Mouse (Mus musculus): ENCODE data around the gene Sap30bp. TPM values are rescaled to one million over a fixed set of nuclear protein-coding genes. Genes with fewer than 3 reads are reported as not detected.

Sap30bp gene
- total RNA-seq, 2 experiments from 2014 or later: 25.1 to 25.7 TPM

DNA sequence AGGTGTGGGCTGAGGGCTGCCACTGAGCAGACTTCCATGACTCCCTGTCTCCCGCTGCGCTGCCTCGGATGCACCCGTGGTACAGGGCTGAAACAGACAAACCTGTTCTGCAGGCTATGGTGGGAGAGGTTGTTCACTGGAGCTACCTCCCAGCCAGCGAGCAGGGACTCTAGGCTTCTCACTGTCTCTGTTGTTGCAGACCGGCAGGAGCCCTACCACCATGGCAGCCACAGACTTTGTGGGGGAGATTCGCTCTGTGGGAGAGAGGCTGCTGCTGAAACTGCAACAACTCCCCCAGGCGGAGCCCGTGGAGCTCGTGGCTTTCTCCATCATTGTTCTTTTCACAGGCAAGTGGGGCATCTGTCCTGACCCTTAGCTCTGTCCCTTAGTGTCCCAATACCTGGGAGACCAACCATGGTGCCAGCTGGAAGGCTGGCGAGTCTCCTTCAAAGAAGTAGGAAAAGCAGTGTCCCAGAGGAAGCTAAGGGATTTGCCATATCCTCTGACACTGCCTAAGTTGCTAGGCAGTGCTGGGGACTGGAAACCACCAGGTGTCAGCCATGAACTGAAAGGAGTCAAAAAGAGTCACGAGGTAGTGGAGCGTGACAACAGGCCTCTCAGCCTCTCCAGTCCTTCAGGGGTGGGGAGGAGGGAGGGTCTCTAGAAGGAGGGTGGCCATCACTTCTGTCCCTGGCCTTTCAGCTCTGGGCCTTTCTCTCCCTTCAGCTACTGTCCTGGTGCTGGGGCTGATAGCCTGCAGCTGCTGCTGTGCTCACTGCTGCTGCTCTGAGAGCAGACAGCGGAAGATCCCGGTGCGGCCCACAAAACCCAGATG lies 27.9 kb upstream of the Sap30bp start:
- no peak for DNase-seq (ENCODE audit: low spot score in 2 of 2)

DNA sequence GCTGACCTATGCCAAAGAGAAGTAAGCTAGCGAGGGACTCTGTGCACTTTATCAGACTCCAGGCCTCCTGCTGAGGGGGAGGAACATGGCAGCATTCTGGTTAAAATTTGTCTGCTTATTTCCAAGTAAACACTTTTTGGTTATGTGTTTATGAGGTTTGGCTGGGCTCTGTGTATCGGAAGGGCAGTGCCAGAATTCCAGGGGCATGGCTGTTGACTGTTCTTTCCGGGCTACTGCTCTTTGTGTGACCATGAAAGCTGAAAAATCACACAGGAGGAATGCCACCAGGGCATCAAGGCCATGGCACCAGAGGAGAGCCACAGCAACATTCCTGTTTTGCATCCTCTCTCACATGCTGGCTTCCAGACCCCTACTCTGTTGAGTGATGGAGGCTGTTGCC lies 27.0 kb upstream of the Sap30bp start:
- DNase-seq (ENCODE audit: low spot score in 2 of 2): no peak

DNA sequence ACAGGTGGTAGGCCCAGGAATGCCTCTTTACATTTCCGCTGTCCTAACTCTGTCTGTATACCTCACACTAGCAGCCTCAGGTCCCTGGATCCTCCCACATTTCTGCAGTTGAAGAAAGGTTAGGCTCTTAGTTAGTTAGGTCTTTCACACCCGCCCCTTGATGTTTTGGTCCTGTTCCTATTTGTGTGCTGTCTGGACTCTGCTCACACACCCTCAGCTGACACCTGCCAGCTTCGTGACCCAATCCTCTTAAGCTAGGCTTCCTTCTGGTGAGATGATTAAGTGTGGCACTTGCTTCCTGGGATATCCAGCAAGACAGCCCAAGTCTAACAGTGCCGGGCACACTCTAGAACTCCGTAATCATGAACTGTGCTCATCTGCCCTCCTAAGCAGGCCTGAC lies 26.6 kb upstream of the Sap30bp start:
- DNase-seq (ENCODE audit: low spot score in 2 of 2): no peak

DNA sequence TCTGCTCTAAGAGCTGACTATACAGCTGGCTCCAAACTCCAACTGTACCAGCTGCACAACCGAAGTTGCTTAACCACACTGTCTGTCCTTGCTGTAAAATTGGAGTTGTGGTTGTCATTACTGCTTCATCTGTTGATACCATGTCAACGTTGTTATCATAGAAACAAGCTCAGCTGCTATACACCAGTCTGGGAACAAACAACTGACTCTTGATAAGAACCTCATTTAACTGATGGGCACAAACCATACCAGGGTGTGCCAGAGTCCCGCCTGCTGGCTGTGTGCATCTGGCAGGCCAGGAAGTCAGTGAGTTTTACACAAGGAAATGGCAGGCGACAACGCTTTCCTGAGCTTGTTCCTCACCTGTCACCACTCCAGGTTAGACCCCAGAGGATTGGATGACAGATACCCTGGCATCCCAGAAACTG lies 21.9 kb upstream of the Sap30bp start:
- no peak for DNase-seq (ENCODE audit: low spot score in 2 of 2)

DNA sequence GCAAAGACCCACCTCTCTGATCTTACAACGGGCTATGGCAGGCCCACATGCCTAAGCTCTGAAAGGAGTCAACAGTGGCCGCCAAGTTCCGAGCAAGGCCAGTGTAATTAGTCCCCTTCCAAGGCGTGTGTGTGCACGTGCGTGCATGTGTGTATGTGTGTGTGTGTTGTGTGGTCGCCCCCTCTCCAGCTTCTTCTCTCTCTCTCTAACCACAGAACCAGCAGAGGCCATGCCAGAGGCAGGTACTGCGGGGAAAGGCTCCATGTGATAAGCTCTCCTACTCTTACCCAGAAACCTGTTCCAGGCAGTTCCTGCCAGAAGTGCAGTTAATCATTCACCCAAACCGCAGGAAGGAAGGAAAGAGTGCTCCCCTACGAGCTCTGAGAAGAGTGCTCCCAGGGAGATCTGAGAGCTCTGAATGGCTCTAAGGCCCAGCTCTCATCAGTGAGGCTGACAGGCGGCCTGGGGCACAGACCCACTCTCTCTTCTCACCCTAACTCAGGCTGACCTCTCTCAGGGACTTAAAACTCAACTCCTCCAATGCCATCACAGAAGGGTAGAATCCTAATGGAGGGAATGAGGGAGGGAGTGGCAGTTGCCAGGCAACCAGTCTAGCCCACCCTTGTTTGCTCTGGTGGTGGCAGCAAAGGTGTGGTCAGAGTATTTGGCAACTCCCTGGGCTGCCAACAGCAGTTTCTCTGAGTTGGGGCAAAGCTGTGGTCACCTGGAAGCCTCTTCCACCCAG lies 21.3 kb upstream of the Sap30bp start, which contains the start of gene Smim6:
TSS of gene Smim6 (plus strand) at position 386 of the 745 bp plus-strand sequence.
- DNase-seq (ENCODE audit: low spot score in 2 of 2): no peak

DNA sequence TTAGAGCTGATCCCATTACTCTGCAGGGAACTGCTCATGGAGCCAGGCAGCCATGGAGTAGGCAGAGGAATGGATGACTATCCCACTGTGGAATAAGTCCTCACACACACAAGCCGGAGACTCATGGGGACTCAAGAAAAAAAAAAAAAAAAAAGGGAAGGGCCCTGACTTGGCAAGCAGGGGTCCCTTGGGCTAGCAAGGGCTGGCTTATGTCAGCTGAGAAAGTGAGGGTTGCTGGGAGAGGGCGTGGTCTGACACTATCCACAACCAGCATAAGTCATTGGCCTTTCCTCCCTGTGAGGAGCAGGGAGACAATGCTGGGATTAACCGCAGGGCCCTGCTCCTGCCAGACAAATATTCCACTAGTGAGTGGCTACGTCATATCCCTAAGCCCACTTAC lies 16.5 kb upstream of the Sap30bp start:
- no peak for DNase-seq (ENCODE audit: low spot score in 2 of 2)

DNA sequence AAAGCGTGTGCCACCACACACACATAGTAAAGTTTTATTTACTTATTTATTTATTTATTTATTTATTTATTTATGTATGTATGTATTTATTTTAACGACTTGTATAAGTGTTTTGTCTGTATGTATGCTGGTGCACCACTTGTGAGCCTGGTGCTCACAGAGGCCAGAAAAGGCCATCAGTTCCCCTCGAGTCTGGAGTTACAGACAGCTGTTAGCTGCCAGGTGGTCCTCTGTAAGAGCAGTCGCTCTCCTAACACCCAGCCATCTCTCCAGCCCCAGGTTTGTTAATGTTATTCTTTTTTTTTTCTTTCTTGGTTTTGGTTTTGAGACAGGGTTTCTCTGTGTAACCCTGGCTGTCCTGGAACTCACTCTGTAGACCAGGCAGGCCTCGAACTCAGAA lies 14.4 kb upstream of the Sap30bp start:
- DNase-seq (ENCODE audit: low spot score in 2 of 2): no peak

DNA sequence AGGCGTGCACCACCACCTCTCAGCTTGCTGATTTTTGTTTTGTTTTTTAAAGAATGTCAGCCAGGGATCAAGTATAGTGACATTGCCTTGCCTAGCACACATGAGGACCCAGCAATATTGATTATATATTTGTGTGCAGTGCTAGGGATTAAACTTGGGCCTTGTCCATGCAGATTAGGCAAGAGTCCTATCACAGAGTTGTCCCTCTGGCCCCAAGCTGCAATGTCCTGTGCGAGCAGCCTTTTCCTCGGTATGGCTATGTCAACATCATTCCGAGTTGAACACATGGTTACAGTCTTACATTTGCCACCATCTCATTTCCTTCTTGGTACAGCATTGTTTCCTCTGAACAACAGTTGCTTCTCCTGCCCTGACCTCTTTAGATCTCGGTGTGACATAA lies 14.0 kb upstream of the Sap30bp start:
- no peak for DNase-seq (ENCODE audit: low spot score in 2 of 2)

DNA sequence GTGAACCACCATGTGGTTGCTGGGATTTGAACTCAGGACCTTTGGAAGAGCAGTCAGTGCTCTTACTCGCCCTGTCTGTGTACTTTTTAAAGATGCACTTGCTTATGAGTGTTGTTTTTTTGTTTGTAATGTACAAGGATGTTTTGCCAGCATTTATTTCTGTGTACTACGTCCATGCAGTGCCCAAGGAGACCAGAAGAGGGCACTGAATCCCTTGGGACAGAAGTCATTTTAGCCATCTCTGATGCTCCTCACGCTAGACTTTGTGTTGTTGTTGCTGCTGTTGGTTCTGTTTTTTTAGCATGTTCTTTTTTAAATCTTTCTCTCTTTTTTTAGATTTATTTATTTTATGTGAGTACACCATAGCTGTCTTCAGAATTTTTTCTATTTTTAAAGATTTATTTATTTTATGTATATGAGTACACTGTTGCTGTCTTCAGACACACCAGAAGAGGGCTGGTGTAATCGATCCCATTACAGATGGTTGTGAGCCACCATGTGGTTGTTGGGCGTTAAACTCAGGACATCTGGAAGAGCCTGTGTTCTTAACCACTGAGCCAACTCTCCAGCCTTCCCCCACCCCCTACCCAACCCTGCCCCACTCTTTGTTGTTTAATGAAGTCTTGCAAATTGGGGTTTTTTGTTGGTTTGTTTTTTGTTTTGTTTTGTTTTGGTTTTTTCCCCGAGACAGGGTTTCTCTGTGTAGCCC lies 12.8 kb upstream of the Sap30bp start:
- DNase-seq (ENCODE audit: low spot score in 2 of 2): no peak

DNA sequence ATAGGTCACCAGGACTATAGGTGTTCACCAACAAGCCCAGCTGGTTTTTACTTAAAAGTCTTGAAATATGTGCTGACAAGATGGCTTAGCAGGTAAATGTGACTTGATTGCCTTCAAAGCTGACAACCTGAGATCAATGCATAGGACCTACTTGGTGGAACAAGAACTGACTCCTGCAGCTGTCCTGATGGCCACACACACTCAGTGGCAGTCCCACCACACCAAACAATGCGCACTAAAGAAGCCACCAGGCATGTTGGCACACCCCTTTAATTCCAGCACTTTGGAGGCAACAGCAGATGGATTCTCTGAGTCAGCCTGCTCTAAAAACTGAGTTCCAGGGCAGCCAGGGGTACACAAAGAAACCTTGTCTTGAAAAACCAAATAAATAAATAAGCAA lies 11.1 kb upstream of the Sap30bp start:
- DNase-seq (ENCODE audit: low spot score in 2 of 2): no peak

DNA sequence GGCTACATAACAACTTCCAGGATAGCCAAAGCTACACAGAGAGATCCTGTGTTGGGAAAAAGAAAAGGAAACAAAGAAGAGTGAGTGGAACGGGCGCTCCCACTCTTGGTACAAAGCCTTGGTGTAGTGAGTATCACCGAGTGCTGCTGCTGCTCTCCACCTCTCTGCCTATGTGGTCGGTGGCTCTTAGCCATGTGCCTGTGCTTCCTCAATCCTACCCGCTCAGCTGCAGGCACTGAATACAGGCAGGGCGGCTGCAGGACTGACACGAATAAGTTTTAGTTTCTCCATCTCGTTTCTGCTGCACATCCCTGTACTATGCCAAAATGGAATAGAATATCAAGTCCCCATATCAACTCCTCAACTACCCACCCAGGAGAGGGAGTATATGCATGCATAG lies 4.1 kb upstream of the Sap30bp start:
- DNase-seq (ENCODE audit: low spot score in 2 of 2): no peak

DNA sequence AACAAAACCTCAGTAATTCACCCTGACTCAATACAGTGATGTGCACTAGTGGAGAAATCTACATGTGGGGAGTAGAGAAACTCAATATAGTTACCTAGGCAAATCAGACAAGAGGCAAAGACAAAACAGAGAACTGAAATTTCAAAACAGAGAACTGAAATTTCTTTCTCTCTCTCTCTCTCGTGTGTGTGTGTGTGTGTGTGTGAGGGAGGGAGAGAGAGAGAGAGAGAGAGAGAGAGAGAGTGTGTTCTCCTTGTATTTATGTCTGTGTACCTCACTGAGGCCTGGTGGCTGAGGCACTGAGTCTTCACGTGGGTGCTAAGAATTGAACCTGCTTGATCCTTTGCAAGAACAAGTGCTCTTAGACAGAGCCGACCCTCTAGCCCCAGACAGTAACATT lies 3.3 kb upstream of the Sap30bp start:
- DNase-seq (ENCODE audit: low spot score in 2 of 2): no peak

DNA sequence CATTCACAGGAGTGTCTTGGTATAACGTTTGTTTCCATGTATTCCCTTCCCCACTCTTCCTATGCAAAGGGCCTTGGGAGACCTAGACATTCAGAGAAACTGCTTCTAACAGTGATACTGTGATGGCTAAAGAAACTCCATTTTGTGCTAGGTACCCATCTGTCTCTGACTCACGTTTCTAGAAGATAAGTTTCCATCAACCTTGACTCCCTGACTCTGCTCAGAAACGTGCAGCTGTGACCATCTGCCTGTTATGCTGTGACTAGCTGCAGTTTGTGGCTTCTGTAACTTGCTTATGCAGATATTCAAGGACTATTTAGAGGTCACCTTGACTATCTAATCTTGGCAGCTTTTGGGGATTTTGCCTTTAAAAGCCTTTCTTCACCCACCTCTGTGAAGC lies 1.8 kb upstream of the Sap30bp start:
- DNase-seq (ENCODE audit: low spot score in 2 of 2): no peak

DNA sequence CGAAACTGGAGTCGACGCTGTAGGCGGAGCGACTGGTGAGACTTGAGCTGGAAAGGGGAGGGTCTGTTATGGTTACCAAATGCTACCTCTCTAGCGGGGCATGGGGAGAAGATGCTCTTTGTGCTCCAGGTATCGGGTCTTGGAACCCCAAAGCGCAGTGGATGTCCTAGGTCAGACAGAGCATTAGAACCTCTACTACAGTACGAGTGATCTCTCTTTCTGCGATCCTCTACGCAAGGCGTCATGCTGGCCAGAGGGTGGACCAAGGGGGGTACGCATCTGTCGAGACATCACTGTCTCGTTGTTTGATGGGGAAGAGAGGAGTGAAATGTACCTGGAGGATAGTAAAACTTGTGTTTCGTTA lies 647 bp downstream of the Sap30bp start:
- no peak for DNase-seq (ENCODE audit: low spot score in 2 of 2)

DNA sequence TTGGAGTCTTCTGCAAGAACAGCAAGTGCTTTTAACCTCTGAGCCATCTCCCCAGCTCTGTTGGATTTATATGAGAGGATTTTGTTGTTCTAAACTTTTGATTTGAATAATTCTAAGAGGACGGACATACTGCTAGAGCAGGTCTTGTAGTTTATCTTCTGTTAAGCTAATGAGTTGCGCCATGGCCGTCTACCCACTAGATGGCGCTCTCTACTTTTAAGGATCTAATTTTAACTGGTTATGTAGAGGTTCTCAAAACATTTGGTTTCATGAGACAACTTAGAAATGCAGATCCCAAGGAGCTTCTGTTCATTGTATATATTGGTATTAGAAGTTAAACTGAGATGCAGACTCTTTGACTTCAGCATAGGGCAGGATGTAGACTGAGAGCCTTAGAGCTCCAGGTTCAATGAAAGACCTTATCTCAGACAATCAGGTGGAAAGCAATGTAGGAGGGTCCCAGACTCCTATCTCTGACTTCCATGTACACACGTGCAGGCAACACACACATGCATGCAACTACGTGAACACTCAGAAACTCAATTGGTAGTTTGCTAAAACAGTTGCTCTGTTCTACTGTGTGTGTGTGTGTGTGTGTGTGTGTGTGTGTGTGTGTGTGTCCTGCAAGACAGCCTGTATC lies 6.7 kb downstream of the Sap30bp start:
- peak in 1 of 2 experiments; percentile 63 for DNase-seq (ENCODE audit: low spot score in 2 of 2)

DNA sequence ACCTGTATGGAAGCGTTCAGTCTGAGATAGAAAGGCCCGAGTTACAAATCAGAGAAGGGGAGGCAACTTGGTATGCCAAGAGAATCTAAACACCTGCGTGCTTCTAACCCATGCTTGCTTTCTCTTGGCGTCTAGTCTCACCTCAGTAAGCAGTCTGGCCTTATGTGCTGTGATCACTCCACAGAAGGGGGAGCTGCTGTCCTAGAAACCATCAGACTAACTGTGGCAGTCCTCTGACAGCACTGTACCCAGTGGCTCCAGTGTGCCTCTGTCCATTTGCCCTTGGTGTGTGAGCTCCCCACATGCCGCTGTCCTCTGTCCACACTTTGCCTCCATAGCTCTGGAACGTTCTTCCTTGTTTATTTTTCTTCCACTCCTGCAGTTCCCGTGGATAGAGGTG lies 8.9 kb downstream of the Sap30bp start:
- DNase-seq (ENCODE audit: low spot score in 2 of 2): no peak

DNA sequence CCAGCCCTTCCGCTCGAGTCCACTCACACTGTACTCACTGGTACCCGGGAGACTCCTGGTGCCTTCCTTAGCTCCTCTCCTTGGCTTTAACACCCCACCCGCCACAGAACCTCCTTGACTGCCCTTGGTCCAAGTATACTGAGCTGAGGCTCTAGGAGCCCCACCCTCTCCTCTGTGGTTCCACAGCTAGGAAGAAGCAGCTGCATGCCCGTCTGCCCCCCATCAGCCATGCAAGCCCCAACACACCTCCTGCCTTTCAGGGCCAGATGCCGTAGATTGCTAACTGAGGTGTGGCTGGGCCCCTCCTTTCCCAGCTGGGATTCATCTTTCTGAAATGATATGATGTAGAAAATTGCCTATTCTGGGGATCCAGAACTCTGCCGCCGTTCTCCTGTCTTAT lies 12.2 kb downstream of the Sap30bp start:
- no peak for DNase-seq (ENCODE audit: low spot score in 2 of 2)

DNA sequence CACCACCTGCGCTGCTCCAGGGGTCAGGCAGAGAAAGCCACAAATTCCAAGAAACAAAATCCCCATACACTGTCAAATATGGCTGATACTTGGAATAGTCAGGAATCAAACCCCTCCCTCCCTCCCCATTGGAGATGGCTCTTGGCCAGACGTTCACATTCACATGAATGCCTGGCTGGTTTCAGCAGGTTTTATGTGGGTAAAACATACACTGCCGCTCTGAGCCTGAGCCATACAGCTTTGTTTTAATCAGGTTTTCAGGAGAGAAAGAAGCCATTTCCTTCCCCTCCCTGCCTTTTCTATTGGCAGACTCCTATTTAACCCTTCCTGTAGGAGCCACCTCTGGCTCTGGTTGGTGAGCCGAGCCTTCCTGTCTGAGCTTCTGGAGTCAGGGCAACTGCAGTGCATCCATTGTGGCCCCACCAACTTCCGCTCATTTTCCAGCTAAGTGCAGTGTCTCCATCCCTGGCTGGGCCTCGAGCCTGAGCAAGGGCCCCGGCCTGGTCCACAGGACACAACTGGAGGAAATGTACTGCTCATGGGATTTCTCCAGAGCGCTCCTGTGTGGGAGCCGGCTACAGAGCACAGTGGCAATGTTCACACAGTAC lies 13.2 kb downstream of the Sap30bp start:
- no peak for DNase-seq (ENCODE audit: low spot score in 2 of 2)

DNA sequence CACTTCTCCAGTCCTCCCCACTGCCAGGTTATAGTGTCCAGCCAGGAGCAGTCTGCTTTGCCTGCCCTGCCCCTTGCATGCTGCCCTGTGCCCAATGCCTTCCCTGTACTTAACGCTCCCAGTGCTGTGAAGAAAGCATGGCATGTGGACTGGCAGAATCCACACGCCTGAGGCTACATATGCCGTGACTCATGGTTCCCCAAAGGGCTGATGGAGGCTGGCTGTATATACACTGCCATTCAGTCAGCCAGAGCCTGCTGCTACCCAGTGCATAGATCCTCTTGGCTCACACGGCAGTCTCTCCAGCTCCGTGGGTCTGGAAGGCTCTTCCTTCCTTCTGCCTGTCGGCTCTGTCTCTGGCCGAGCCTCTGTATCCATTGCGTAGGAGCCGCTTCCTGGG lies 15.2 kb downstream of the Sap30bp start:
- DNase-seq (ENCODE audit: low spot score in 2 of 2): no peak

DNA sequence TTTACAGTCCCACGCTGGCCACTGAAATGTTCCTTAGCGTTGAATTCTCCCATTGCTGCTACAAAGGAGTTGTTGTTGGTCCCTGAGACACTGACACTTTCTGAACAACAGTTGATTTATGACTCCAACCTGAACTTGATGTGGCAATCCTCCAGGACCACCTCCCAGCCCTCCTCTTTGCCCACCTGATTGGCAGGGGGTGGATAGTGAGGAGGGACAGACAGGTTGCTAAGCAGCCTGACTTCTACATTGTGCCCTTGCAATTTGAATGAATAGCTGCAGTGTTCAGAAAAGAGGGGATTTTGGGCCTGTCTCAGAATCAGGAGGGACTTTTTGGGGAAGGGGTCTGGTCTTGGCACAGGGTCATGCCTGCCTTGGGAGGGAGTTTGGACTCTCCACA lies 17.6 kb downstream of the Sap30bp start:
- no peak for DNase-seq (ENCODE audit: low spot score in 2 of 2)

DNA sequence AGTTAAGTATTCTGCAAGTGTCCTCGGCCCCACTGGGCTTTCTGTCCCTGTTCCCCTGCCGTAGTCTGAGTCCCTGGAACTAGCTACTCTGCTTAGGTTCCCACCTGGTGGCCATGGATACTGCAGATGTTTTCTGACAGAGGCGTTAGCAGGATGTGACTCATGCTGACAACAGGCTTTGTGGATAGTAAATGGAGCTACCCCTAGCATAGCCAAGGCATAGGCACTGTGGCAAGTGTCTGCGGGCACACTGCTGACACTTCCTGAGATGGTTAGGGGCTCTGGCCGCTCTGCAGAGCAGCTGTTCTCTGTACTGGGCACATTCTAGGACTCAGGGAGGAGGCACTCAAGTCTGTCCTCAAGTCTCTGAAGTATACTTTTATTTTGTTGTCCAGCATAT lies 21.6 kb downstream of the Sap30bp start:
- no peak for DNase-seq (ENCODE audit: low spot score in 2 of 2)
